Mouse (Mus musculus) embryonic facial prominence, embryonic 12.5 days (tissue): Measurements from ENCODE around the gene Csmd2. TPM values are rescaled to one million over a fixed set of nuclear protein-coding genes. Genes with fewer than 3 reads are reported as not detected.

Experiments used
- ATAC-seq: fragments of 200-750 bp; cut with Nextera tagmentation; 2 replicates; pipeline ENCODE4 v1.8.0; 2017; ENCODE audit not compliant: insufficient number of reproducible peaks, insufficient read depth, low FRiP score, low TSS enrichment
- H3K27ac ChIP-seq: fragments of 300-500 bp; sonication (generic); 2 replicates; pipeline ENCODE4 v1.5.1; 2016; ENCODE audit warnings: mild to moderate bottlenecking
- H3K27me3 ChIP-seq: fragments of 300-500 bp; sonication (generic); 2 replicates; pipeline ENCODE4 v1.6.1; 2016; ENCODE audit warnings: mild to moderate bottlenecking, moderate library complexity
- H3K36me3 ChIP-seq: fragments of 300-500 bp; sonication (generic); 2 replicates; pipeline ENCODE4 v1.6.1; 2016; ENCODE audit warnings: mild to moderate bottlenecking
- H3K4me1 ChIP-seq: fragments of 300-500 bp; sonication (generic); 2 replicates; pipeline ENCODE4 v1.6.1; 2016
- H3K4me2 ChIP-seq: fragments of 300-500 bp; sonication (generic); replicated peaks from 2 replicates; pipeline ENCODE4 v1.6.1; 2016; ENCODE audit warnings: mild to moderate bottlenecking, moderate library complexity
- H3K4me3 ChIP-seq: fragments of 300-500 bp; sonication (generic); 2 replicates; pipeline ENCODE4 v1.5.1; 2016; ENCODE audit warnings: mild to moderate bottlenecking
- H3K9ac ChIP-seq: fragments of 300-500 bp; sonication (generic); 2 replicates; pipeline ENCODE4 v1.6.1; 2016; ENCODE audit warnings: mild to moderate bottlenecking, moderate library complexity
- H3K9me3 ChIP-seq: fragments of 300-500 bp; sonication (generic); 2 replicates; pipeline ENCODE4 v1.6.1; 2016; ENCODE audit warnings: mild to moderate bottlenecking, moderate library complexity
- WGBS: fragments of 180-500 bp; shearing (Covaris S2); methylation state at CpG from one replicate; pipeline ENCODE4 v1.1.7; 2016; 5-methylcytosine and 5-hydroxymethylcytosine counted together
- polyA plus RNA-seq: library from polyadenylated mRNA; unstranded; fragments of >200 nt; fragmentation: Nextera tagmentation; extraction: Ambion mirVana; gene quantifications from 2 replicates; pipeline ENCODE4 v1.2.1, GENCODE M21; 2016

Gene Csmd2
- polyA plus RNA-seq, 1 experiment from 2014 or later: 0.54 TPM

DNA sequence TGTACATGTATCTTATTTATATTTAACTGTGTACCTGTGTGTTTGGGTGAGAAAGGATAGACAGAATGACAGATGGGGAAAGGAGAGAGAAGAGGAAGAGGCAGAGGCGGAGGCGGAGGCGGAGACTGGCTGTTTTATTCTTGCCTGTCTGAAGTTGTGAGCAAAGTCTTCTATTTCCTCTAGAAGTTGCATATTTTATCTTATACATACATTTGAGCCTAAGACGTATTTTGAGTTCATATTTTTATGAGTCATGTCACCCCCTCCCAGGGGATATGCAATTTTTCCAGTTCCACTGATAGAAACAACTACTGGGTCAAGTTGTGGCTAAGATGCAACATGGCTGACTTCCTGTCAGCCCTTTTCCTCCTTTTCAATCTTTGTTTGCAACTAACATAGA is 161.9 kb downstream of the Csmd2 start:
- H3K4me2 ChIP-seq: no peak overlapping the region
- 93% methylated on average over 4 of the region's 4 CpGs for WGBS
- H3K9ac ChIP-seq: no peak overlapping the region
- no peak overlapping the region for H3K27ac ChIP-seq
- no peak overlapping the region for H3K4me3 ChIP-seq
- no peaks in the 10 kb centered on the region for H3K4me1 ChIP-seq
- H3K27me3 ChIP-seq: no peaks in the 10 kb centered on the region
- no peaks in the 10 kb centered on the region for H3K9me3 ChIP-seq
- no peak for ATAC-seq
- no peaks in the 10 kb centered on the region for H3K36me3 ChIP-seq

DNA sequence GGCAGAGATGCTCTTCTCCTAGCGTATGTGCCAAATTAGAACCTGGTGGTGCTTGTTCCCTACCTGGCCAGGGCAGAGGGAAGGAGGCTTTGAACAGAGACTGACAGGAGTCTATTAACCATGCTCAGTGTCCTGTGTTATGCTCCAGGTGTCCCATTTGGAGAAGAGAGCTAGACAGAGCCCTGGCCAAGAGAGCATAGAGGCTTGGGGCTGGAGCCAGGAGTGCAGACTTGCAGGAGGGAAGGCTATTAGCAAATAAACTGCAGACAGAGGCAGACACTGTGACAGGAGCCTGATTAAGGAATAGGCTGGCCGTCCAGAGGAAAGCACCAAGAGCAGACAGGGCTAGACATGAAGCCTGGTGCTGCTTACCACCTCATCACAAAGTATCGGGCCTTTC is 164.4 kb downstream of the Csmd2 start:
- Histone ChIP-seq H3K27ac (no peak overlapping the region), H3K9me3 (no peaks in the 10 kb centered on the region), H3K4me2 (no peak overlapping the region), H3K4me3 (no peak overlapping the region), H3K9ac (no peak overlapping the region), H3K27me3 (no peaks in the 10 kb centered on the region), H3K4me1 (peaks cover 4% of the 10 kb centered on the region; the same call in 1 of the 2 replicates), H3K36me3 (no peaks in the 10 kb centered on the region)
- ATAC-seq: no peak
- 77% methylated on average over 3 of the region's 3 CpGs for WGBS

DNA sequence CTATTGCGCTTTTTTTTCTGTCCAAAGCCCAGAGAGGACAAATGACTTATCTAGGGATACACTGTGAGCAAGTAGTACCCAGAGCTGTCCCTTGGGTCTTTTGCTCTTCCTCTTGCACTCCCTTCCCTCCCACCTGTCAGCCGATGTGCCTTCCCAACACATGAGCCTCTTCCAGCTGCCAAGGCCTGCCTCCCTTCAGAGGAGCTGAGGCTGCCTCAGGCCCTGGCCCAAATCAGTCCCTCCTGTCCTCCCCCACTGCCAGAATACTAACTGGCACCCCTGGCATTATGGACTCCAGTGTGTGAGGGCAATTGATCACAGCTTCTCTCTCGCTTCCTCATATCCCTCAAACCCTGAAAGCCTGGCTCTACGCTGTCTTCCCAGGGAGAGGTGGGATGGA is 165.5 kb downstream of the Csmd2 start:
- Histone ChIP-seq H3K27me3 (no peaks in the 10 kb centered on the region), H3K9ac (no peak overlapping the region), H3K27ac (no peak overlapping the region), H3K4me3 (no peak overlapping the region), H3K36me3 (no peaks in the 10 kb centered on the region), H3K9me3 (no peaks in the 10 kb centered on the region), H3K4me2 (no peak overlapping the region), H3K4me1 (peaks cover 4% of the 10 kb centered on the region; the same call in 1 of the 2 replicates)
- WGBS: 91% methylated on average over 4 of the region's 4 CpGs
- ATAC-seq: no peak

DNA sequence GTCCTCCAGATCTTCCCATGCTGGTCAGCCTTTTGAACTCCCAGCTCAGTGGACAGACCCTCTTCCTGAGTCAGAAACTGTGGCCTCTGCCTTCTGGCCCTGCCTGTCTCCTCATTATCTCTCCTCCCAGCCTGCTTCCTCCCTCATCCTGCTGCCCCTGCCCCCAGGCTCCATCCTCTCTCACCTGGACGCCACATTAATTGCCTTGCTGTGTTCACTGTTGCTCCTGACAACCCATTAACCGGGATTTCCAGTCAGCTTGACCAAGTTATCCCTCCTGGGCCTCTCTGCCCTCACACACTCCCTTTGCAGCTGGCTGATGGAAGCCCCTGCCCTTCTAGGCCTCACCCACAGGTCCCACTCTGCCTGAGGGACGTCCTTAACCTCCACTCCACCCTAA is 167.6 kb downstream of the Csmd2 start:
- Histone ChIP-seq H3K36me3 (no peaks in the 10 kb centered on the region), H3K9me3 (no peaks in the 10 kb centered on the region), H3K4me1 (peaks cover 4% of the 10 kb centered on the region; the same call in 1 of the 2 replicates), H3K27ac (no peak overlapping the region), H3K4me3 (no peak overlapping the region), H3K9ac (no peak overlapping the region), H3K27me3 (no peaks in the 10 kb centered on the region), H3K4me2 (no peak overlapping the region)
- WGBS: 22% methylated on average over 3 of the region's 3 CpGs
- ATAC-seq: no peak

DNA sequence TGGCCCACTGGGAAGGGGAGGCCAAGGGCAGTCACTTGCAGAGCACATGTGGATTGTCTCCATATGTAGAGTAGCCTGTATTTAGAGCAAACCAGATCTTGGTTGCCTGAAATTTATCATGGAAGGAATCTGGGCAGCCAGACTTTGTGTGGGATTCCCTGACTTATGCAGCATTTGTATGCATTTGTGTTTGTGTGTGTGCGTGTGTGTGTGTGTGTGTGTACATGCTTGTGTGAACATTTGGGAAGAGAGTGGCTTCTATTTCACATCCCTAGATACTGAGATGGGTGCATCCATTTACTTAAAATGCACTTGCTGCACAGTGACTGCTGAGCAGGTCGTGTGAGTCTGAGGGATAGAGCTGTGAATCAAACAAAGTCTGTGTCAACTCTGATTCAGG is 173.0 kb downstream of the Csmd2 start:
- H3K27me3 ChIP-seq: no peaks in the 10 kb centered on the region
- ATAC-seq: no peak
- no peaks in the 10 kb centered on the region for H3K36me3 ChIP-seq
- H3K4me2 ChIP-seq: no peak overlapping the region
- WGBS: 84% methylated on average over 2 of the region's 2 CpGs
- H3K9me3 ChIP-seq: no peaks in the 10 kb centered on the region
- peaks cover 10% of the 10 kb centered on the region for H3K4me1 ChIP-seq
- no peak overlapping the region for H3K9ac ChIP-seq
- no peak overlapping the region for H3K4me3 ChIP-seq
- no peak overlapping the region for H3K27ac ChIP-seq

DNA sequence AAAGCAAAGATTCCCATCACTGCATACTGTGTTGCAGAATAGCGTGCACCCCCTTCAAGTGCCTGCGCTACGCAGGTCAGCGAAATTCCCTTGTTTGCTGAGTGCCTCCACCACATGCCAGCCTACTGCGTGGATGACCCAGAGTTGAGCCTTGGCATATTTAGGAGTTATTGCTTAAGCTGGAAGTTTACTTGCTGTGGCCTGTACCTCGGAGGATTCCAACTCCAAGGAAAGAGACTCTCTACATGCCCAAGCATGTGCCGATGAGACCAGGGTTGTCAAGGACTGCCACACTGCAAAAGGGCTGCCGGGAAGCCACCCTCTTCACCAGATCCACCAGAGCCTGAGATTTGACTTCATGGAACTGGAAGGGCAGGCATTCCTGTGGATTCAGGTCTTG is 182.5 kb downstream of the Csmd2 start:
- Histone ChIP-seq H3K36me3 (no peaks in the 10 kb centered on the region), H3K4me2 (no peak overlapping the region), H3K27me3 (no peaks in the 10 kb centered on the region), H3K9me3 (no peaks in the 10 kb centered on the region), H3K4me3 (no peak overlapping the region), H3K9ac (no peak overlapping the region), H3K4me1 (no peaks in the 10 kb centered on the region), H3K27ac (no peak overlapping the region)
- no peak for ATAC-seq
- WGBS: 90% methylated on average over 8 of the region's 8 CpGs

DNA sequence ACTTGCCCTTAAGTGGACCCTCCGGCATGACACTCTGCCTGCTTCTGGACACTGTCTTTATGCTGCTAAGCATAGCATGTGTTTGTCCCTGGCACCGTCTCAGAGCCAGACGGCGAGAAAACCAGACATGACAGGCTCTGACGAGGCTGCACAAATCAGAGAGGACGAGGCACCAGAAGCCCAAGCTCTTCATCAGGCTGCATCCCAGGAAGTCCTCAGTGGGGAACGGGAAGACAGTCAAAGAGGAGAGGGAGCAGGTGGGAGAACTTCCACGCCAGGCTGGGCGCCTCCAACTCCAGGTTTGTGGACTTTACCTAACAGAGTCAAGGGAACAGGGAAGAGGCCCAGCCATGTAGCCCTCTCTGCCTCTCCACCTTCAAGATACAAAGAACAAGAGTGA is 183.6 kb downstream of the Csmd2 start:
- no peak overlapping the region for H3K4me3 ChIP-seq
- H3K27ac ChIP-seq: no peak overlapping the region
- H3K27me3 ChIP-seq: no peaks in the 10 kb centered on the region
- H3K9me3 ChIP-seq: no peaks in the 10 kb centered on the region
- H3K36me3 ChIP-seq: no peaks in the 10 kb centered on the region
- no peaks in the 10 kb centered on the region for H3K4me1 ChIP-seq
- no peak overlapping the region for H3K4me2 ChIP-seq
- 79% methylated on average over 9 of the region's 9 CpGs for WGBS
- no peak overlapping the region for H3K9ac ChIP-seq
- ATAC-seq: no peak

DNA sequence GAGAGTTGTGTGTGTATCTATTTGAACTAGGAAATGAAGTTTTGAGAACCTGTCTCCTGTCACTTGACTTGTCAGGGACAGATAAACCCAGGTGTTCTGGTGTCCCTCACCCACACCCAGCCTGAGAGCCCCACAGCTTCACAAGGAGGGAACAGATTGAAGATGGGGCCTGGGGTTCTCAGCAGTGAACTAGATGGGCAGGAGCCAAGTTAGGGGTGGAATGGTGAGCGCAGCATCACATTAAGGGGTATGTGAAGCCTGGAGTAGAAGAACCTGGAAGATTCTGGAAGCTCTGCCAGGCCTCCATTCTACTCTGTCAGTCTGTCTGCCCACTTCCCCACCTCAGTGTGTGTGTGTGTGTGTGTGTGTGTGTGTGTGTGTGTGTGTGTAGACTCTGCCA is 184.0 kb downstream of the Csmd2 start:
- Histone ChIP-seq H3K4me3 (no peak overlapping the region), H3K9me3 (no peaks in the 10 kb centered on the region), H3K4me2 (no peak overlapping the region), H3K27ac (no peak overlapping the region), H3K27me3 (no peaks in the 10 kb centered on the region), H3K9ac (no peak overlapping the region), H3K4me1 (no peaks in the 10 kb centered on the region), H3K36me3 (no peaks in the 10 kb centered on the region)
- 88% methylated on average over 1 of the region's 1 CpGs for WGBS
- no peak for ATAC-seq

DNA sequence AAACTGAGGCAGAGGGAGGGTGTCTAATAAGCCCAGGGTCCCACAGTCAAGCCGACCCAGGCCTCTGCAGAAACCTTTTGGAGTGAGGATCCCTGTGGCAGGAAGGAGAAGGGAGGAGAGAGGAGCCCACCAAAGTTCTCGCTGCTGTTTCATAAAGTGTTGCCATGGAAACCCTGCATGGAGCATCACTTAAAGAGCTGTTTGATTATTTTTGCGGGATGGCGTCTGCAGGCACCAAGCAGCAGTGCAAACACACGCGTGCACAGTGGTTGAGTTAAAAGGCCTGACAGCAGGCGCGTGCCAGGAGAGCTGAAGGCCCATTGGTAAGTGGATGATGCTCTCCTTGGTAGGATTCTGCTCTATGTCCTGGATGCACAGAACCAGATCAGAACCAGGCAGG is 191.3 kb downstream of the Csmd2 start:
- ATAC-seq: no peak
- H3K9ac ChIP-seq: no peak overlapping the region
- no peak overlapping the region for H3K27ac ChIP-seq
- no peaks in the 10 kb centered on the region for H3K27me3 ChIP-seq
- 75% methylated on average over 8 of the region's 8 CpGs for WGBS
- H3K4me2 ChIP-seq: no peak overlapping the region
- H3K4me3 ChIP-seq: no peak overlapping the region
- no peaks in the 10 kb centered on the region for H3K9me3 ChIP-seq
- H3K4me1 ChIP-seq: no peaks in the 10 kb centered on the region
- no peaks in the 10 kb centered on the region for H3K36me3 ChIP-seq

DNA sequence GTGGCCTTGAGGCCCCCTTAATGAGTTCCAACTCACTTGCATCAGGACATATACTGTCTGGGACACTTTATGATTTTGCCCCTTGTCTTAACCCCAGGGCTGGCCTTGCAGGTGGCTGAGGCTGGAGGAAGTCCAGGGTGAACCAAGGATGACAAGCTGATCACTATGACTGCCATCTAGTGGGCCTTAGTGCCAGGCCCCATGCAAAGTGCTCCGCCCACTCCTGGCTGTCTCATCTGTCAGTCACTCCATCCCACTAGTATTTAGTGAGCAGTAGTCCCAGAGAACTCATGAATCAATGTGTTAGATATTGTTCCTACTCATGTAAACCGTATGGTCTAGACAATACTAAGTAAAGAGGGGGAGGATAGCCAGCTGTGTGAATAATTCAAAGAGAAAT is 191.9 kb downstream of the Csmd2 start:
- WGBS: 77% methylated on average over 2 of the region's 2 CpGs
- Histone ChIP-seq H3K4me1 (no peaks in the 10 kb centered on the region), H3K9me3 (no peaks in the 10 kb centered on the region), H3K27ac (no peak overlapping the region), H3K9ac (no peak overlapping the region), H3K4me3 (no peak overlapping the region), H3K4me2 (no peak overlapping the region), H3K27me3 (no peaks in the 10 kb centered on the region), H3K36me3 (no peaks in the 10 kb centered on the region)
- no peak for ATAC-seq

DNA sequence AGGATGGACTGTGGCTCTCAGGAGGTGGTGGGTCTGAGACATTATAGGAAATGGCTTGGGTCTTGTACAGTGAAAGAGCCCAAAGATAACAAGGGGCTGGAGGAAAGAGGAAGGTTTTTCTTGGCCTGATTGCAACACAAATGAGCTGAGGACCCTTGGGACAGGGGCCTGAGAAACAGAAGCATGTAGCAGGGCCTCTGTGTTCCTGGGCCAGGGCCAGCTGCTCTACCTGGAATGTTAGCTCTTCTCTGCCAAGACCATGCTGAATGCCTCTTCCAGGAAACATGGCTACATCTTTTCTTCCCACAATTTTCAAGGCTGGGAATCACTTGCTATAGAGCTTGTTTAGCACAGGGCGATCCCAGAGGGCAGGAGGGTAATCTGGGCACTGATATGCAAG is 197.1 kb downstream of the Csmd2 start:
- no peak overlapping the region for H3K4me3 ChIP-seq
- no peak overlapping the region for H3K4me2 ChIP-seq
- no peaks in the 10 kb centered on the region for H3K27me3 ChIP-seq
- no peaks in the 10 kb centered on the region for H3K4me1 ChIP-seq
- H3K27ac ChIP-seq: no peak overlapping the region
- no peaks in the 10 kb centered on the region for H3K9me3 ChIP-seq
- H3K9ac ChIP-seq: no peak overlapping the region
- no peak for ATAC-seq
- WGBS: 92% methylated on average over 1 of the region's 1 CpGs
- no peaks in the 10 kb centered on the region for H3K36me3 ChIP-seq

DNA sequence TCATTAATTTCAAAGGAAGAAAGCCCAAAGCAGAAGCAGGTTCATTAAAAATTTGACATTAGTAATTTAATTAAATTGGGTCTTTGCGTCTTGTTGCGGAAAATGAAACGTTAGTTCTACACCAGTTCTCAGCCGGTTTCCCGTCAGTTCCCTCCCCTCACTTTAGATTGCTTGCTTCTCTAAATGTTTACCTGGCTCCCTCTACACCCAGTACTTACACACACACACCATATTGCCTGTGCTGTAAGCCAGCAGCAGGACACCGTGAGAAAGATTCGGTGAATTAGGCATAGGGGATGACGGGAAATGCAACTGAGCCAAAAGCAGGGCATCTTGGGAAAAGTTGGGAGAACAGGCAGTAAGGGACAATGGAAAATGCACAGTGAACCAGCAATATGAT is 206.8 kb downstream of the Csmd2 start:
- H3K9ac ChIP-seq: no peak overlapping the region
- H3K4me1 ChIP-seq: no peaks in the 10 kb centered on the region
- no peak overlapping the region for H3K4me3 ChIP-seq
- H3K27me3 ChIP-seq: no peaks in the 10 kb centered on the region
- ATAC-seq: no peak
- WGBS: 87% methylated on average over 8 of the region's 8 CpGs
- no peaks in the 10 kb centered on the region for H3K9me3 ChIP-seq
- no peak overlapping the region for H3K27ac ChIP-seq
- H3K36me3 ChIP-seq: no peaks in the 10 kb centered on the region
- H3K4me2 ChIP-seq: no peak overlapping the region

DNA sequence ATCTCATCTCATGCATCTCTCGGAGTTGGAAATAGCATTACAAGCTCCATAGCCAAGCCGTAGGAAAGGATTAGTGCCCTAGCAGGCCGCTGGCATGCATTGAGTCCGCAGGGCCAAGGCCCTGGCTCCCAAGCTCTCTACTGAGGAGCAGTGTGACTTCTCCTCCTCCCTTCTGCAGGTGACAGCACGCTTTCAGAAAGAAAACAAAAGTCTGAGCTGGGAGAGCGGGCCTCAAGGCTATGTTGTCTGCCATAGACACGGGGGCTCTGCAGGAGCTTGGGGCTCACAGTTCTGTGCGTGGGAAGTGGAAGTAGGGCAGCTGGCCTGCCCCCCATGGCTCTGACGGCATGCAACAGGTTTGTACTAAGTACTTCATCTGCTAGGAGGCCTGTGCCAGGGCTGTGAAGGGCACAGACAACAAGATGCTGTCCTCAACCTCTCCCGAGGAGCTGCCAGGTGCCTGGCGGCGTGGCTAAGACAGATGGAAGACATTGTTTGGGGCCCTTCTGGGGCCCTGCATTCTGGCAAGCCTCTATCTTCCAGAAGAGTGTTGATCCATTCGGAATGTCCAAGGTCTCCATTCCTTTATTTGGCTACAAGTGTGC is 230.4 kb downstream of the Csmd2 start:
- H3K27ac ChIP-seq: no peak overlapping the region
- no peak overlapping the region for H3K9ac ChIP-seq
- H3K4me1 ChIP-seq: no peaks in the 10 kb centered on the region
- no peak overlapping the region for H3K4me2 ChIP-seq
- H3K4me3 ChIP-seq: no peak overlapping the region
- H3K27me3 ChIP-seq: no peaks in the 10 kb centered on the region; the same call in 1 of the 2 replicates
- H3K9me3 ChIP-seq: no peaks in the 10 kb centered on the region
- no peaks in the 10 kb centered on the region for H3K36me3 ChIP-seq
- ATAC-seq: no peak
- 76% methylated on average over 13 of the region's 13 CpGs for WGBS
